Mouse (Mus musculus) testis, adult 2 months (tissue): ENCODE data around the gene Foxp1.

ENCODE experiments used
- CTCF ChIP-seq: fragments of 200-500 bp; IDR thresholded peaks from 2 replicates; pipeline ENCODE4 v1.5.1; 2012; ENCODE audit warnings: low read depth, mild to moderate bottlenecking, inconsistent platforms, low read length, moderate library complexity; ENCODE audit not compliant: control insufficient read depth, insufficient read depth, insufficient replicate concordance
- POLR2A ChIP-seq: fragments of 200-500 bp; IDR thresholded peaks from 2 replicates; pipeline ENCODE4 v1.6.1; 2012; ENCODE audit warnings: low read depth, mild to moderate bottlenecking, inconsistent platforms, low read length, moderate library complexity; ENCODE audit not compliant: control insufficient read depth

DNA sequence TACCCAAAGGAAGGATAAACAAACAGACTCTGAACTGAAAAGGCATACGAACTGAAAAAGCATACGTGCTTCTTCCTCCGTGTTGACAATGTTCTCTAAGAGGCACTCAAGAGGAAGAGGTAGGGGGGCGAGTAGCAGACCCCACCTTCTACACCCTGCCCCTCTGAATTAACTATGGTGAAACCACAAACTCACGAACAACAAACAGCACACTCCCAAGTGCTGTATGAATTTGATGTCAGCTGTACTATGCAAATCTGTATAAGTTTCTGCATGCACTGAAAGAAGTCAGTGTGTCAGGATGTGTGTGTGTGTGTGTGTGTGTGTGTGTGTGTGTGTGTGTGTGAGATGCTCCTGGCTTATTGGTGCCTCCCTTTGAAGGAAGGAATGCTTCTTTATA lies 127.7 kb downstream of the Foxp1 start:
- TF ChIP-seq CTCF (no peak), POLR2A (no peak)
